Mouse (Mus musculus) mouse embryonic stem cell (cell line): ENCODE results near the gene Tasp1.
"Not testable (repeated sequence)": the region's sequence is repeated elsewhere in the genome, so short reads cannot be mapped to it uniquely, and the experiment has no call there.

ENCODE experiments used
- in situ Hi-C, 2 experiments: fragments of 300-500 bp; cut with MboI; formaldehyde crosslinking; loops; 1 replicate in 1 of 2; 3 replicates in 1 of 2; pipeline ENCODE4 v1.14.3; 2019 to 2020; ENCODE audit warnings: low sequenced_read_pairs in 2 of 2, low pct_unique_long_range_greater_than_20kb in 1 of 2, mixed read lengths in 1 of 2; ENCODE audit not compliant: unreplicated experiment in 1 of 2

Tasp1 gene

DNA sequence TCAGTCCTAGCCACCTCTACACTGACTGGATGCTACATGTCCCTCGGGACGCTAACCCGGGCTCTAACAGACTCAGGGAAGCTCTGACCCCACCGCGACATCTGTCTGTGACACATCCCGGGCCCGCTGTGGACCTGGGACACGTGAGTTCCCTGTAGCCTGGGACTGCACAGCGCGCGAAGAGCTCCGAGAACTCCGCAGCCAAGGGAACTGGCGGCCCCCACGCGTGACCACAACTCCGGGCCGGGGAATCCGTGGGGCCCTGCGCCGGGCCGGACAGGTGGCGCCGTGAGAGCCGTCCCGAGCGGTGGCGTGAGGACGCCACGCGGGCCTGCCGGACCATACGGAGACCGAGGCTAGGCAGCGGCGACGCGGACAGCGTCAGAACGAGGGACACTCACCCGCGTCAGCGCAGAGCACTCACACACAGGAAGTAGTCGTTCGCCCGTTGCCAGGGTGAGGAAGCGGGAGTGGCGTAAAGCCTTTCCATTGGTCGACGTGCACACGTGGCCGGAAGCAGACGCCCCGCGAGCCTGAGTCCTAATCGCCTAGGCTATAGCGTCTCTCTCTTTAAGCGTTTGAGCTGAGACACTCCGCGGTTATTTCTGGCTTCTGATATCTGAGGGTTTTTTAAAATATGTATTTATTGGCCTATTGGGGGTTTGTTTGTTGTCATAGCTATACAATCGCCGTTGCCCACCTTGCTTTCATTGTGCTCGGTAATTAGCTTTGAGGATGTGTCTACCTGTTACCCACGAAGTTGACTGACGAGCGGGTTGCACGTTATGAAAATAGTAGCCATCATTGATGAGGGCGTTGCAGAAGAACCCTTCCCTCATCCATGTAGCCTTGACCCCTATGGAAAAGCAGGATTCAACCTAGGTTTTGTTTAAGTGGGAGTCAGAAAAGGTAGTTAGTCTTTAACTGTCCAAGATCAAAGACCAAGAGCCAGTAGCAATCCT, at the start of gene Tasp1:
Tasp1 (minus strand) TSS at position 453 of the 962 bp plus-strand sequence.
- in situ Hi-C loops: no loop called here

- in situ Hi-C loops: no loop called here
Measured at GRCm38 (mm10) chr2:140113851-140114250, 47.2 kb upstream of the Tasp1 start.

GRCm38 (mm10) chr2:140108945-140109344, 42.3 kb upstream of the Tasp1 start:
- in situ Hi-C loops: no loop called here

DNA sequence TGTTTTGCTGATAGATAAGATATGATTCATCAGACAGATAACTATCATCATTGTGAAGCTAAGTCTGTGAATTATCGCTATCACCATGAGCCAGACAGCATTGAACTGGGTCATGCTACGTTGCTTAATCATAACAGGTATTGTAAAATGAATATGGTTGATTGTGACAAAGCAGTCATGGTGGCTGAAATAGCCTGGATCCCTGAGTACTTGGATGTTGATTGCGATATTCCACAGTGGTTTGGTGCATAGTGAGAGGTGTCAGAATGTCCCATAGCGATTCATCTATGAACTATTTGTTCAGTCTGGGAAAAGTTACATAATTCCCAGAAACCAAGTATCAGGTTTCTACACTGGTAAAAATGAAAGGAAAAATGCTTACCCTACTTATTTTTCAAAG, 41.0 kb upstream of the Tasp1 start:
- in situ Hi-C loops: no loop called here

DNA sequence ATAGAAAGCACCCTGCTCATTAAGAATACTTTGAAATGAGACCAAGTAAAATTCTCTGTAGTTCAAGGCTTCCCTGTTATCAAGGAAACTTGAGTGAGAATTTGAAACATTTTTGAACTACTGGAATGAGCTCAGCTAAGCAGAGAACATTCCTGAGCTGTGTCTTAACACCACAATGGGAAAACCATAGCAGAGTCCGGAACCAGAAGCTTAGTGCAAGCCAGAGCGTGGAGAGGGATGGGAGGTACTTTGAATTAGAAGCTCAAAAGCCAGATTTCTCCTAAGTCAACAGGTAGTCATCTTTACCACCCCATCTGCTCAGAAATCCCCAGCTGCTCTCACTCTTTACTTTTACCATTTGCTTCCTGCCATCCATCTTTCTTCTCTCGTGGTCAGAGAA, 38.3 kb upstream of the Tasp1 start:
- in situ Hi-C loops: no loop called here

DNA sequence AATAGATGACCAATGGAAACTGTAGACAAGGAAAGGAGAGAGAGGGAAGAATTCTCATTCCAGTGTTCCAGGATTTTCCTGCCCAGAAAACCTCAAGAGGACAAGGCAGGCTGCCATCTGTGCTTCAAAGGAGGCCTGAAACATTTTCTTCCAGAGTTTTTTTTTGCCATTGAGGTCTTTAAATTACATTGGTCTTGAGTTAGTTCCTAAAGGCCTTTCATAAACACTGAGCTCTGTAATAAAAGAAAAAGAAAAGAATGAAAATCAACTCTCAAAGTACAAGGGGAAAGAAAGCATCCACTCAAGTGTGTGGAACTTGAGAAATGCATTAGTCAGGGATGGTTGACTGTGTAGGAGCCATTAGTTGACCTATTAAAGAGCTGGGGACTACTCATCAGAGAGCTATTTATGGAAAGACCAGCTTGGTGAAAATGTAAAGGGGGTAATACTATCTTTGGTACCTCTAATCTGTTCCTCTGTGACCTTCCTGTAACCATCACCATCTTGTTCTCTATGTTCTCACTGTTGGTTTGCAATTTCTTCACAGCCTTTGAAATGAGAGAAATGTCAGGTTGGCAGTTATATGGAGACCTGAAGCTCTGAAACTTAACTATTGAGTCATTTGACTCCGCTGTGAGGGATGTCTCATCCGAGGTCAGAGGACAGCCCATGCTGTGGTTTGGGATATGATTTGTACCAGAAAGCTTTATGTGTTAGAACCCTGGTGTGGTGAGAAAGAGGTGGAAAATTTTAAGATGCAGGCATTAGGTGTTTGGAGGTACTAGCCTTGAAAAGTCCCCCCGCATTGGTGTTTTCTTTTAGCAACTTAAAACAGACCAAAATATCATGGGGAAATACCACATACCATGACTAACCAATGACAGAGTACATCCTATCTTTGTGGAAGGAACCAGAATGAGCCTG, 34.2 kb upstream of the Tasp1 start:
- in situ Hi-C loops: no loop called here

- in situ Hi-C loops: no loop called here
Measured at GRCm38 (mm10) chr2:140099971-140100370, 33.4 kb upstream of the Tasp1 start.

DNA sequence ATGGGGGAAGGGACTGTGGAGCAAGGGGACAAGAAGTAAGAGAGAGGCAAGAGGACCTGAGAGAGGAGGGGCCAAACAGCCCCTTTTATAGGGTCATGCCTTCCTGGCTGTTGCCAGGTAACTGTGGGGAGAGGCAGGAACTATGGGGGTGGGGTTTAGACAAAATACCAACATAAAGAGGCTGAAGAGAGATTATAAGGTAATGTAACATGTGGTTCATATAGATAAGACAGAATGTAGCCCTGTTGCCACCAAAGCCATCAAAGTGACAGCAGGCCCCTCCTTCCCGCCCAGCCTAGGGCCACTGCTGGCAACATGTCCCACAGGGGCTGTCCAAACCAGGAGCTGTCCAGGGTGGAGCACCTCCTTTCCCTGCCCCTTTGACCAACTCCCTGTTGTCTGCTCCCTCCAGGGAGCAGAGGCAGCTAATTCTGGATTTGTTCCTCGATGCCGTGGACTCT, 30.6 kb upstream of the Tasp1 start:
- in situ Hi-C loops: no loop called here

- in situ Hi-C loops: no loop called here
Measured at GRCm38 (mm10) chr2:140096034-140096433, 29.4 kb upstream of the Tasp1 start.

DNA sequence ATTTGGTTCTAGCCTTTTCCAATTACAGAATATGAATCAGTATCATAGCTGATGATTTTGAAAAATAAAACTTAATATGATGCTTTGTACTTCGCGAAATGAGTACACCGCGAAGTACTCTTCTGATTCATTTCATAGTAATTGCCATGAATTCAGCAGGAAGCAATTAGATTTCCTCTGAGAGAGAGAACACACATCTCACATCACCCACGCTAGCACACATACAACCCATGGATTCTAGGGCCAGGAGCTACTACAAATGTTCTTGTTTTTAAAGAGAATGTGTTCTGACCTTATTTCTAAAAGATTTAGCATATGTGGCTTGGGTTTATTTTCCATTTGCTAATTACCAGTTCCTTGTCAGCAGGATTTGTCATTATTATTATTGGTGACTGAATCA, 26.8 kb upstream of the Tasp1 start:
- in situ Hi-C loops: no loop called here

- in situ Hi-C loops: no loop called here
Measured at GRCm38 (mm10) chr2:140084245-140084644, 17.6 kb upstream of the Tasp1 start.

- in situ Hi-C loops: no loop called here
Measured at GRCm38 (mm10) chr2:140080747-140081577, 14.4 kb upstream of the Tasp1 start.

- in situ Hi-C loops: not testable (repeated sequence)
Measured at GRCm38 (mm10) chr2:140079284-140079683, 12.7 kb upstream of the Tasp1 start.

GRCm38 (mm10) chr2:140078600-140079280, 12.1 kb upstream of the Tasp1 start:
- in situ Hi-C loops: no loop called here

DNA sequence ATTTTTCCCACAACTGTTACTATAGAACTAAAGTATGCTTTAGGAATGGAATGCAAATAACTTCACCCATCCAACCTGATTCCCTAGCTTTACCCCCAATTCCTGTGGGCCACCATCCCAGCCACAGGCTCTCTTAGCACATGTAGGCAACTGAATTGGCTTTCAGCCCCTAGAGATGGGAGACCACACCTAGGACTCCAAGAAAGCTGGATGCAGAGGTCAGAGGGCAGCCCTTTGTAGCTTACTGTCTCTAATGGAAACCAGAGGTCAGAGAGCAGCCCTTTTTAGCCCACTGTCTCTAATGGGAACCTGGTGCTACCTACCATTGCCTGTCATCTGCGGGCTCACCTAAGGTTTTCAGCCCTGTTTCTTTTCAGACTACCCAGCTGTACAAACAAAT, 10.9 kb upstream of the Tasp1 start:
- in situ Hi-C loops: no loop called here

GRCm38 (mm10) chr2:140075150-140075549, 8.5 kb upstream of the Tasp1 start:
- in situ Hi-C loops: no loop called here

- in situ Hi-C loops: no loop called here
Measured at GRCm38 (mm10) chr2:140067516-140067915, 911 bp upstream of the Tasp1 start.

GRCm38 (mm10) chr2:140065676-140066075, 929 bp downstream of the Tasp1 start:
- in situ Hi-C loops: no loop called here
